Mouse (Mus musculus) heart, adult 10 weeks (tissue): ENCODE measurements around the gene Ttc1. TPM values are rescaled to one million over a fixed set of nuclear protein-coding genes. Genes with fewer than 3 reads are reported as not detected.

ENCODE experiments used
- polyA plus RNA-seq: library from polyadenylated mRNA; stranded (reverse); fragments of 350-450 nt; fragmentation: Illumina TruSeq; extraction: RNeasy Lipid Tissue Mini Kit (QIAGEN cat#74804); gene quantifications from one replicate; pipeline ENCODE4 v1.2.3, GENCODE M21; 2014; ENCODE audit warnings: low read depth, low replicate concordance

Ttc1 gene
- 57.0 TPM for polyA plus RNA-seq

DNA sequence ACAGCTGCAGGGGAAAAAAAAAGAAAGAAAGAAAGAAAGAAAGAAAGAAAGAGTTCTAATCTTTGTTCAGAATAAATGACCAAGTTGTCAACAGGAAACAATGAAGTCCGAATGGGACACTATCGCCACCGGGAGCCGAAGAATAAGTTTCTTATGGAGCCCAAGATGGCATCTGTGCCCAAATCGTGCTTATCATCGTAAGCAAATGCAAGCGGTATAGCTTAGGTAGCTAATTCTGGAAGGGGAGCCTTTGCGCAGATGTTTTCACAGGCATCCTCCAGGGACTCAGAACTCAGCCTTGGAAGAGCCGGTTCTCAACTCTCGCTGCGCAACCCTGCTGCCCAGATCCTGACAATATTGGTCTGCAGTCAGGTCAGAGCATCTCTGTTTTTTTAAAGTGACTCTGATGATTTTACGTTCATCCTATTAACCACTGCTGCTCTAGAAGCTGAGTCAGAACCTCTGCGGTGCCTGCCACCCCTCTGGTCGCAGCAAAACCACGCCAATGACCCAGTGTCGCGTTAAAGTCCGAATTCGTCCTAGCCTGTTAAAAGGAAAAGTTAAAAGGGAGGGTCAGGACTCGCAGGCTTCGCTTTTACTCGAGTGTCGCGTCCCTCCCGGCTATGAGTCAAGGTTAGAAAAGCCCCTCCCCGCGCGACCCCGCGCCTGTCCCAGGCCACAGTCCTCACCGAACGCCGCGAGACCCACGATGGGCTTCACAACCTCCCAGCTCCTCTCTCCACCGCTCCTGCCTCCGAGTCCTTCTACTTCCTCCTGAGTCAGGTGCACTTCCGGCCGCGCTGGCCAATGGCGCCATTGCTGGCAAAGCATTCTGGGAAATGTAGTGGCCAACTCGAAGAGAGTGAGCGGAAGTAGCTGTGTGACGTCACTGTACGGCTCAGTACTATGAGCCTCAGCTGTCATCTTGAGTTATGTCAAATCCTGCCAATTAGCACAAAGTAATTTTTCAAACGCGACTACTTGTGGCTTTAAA, at the start of gene Ttc1:
TSS of gene Ttc1 (minus strand) at position 776 of the 994 bp plus-strand sequence.

DNA sequence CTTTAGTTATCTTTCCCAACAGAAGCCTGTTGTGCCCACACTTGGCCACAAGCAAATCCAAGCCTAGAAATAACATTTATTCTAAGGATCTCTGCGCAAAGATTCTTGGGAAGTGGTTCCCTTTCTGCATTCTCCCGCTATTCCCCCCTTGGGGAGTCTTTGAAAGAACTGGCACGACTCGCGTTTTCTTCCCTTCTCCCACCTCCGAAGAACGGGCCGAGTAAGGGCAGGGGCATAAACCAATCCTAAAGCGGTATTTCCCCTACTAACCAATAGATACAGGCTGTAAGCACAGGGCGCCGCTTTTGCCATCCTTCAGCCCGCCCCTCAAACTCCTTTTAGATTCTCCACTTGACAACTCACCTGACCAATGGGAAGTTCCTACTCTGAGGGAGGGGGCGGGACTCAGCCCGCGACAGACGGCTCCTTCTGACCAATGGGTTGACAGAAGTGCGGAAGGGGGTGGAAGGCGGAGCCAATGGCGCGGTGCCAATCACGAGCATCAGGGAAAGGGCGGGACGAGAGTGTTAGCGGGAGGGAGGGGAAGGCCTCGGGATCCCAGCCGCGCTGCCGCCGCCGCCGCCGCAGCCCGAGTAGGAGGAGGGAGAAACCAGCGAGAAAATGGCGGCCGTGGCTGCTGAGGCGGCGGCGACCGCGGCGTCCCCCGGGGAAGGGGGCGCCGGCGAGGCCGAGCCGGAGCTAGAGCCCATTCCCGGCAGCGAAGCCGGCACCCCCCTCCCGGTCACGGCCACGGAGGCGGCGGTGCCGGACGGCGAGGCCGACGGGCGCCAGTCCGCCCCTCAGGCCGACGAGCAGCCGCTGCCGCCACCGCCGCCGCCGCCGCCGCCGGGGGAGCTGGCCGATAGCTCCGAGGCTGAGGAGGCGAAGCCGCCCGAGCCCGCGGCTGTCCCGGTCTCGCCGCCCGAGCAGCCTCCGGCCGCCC, 66.1 kb downstream of the Ttc1 start, which contains the start of gene Pwwp2a:
TSS of gene Pwwp2a (plus strand) at position 527 of the 943 bp plus-strand sequence.

Other genes with a start within 250 kb of the Ttc1 start
- gene Ccnjl, start 219.2 kb downstream of the Ttc1 start, polyA plus RNA-seq: 1.5 TPM
- 0.29 TPM for gene 4933415A04Rik, start 161.0 kb downstream of the Ttc1 start, polyA plus RNA-seq
- not detected for gene Fabp6, start 146.5 kb downstream of the Ttc1 start, polyA plus RNA-seq
- 14.7 TPM for gene Pwwp2a, start 66.0 kb downstream of the Ttc1 start, polyA plus RNA-seq
- gene Adra1b, start 153.2 kb upstream of the Ttc1 start, polyA plus RNA-seq: 36.5 TPM